Mouse (Mus musculus) subcutaneous adipose tissue, adult 2 months (tissue): ENCODE results near the gene Phox2a. TPM values are rescaled to one million over a fixed set of nuclear protein-coding genes. Genes with fewer than 3 reads are reported as not detected.

Experiments used
- polyA plus RNA-seq: library from polyadenylated mRNA; depleted of rRNA; stranded (reverse); fragments of >200 nt; gene quantifications from 2 replicates; pipeline ENCODE4 v1.2.3, GENCODE M21; 2012; ENCODE audit warnings: low replicate concordance; rRNA removed

The Phox2a gene
- 0.09 TPM in 1 of 2 replicates, not detected in the other for polyA plus RNA-seq

GRCm38 (mm10) chr7:101817861-101818401 lies at the start of gene Phox2a:
TSS of gene Phox2a (plus strand) at chr7:101818313.

DNA sequence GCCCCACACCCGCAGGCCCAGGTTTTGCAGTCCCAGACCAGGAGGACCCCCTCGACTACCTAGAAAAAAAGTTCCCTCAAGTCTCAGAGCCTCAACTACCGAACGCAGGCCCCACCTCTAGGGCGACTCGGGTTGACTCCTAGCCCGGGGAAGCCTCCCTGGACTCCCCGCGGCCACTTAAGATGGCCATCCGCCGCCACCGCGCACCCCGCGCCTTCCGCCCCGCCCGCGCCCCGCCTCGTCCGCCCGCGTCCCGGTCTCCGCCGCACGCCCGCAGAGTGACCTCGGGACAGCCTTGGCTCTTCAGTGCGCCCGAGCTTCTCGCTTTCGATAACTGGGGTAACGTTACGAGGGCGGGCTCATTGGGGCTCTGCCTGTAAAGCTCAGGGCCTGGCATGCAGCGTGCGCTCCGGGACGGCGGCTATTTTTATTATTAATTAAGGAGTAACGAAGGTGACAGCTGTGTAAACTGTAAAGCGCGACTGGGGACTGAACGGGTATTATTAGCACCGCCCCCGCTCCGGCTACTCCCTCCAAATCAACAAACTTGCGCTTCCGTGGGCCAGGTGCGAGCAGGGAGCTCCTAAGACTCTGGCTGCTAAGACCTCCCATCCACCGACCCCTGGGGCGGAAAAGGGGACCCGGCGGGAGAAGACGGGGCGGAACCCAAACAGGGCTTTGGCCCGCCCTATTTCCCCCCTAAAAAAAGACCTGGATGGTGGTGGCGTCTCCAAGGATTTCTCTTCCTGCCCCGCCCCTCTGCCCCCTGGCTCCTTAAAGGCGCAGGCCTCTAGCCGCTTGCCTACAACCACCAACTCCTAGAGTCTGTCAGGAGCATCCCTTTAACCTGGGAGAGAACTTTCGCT lies 19.7 kb downstream of the Phox2a start, which contains the start of gene Inppl1:
Inppl1 (minus strand) TSS at position 624 of the 866 bp plus-strand sequence.

DNA sequence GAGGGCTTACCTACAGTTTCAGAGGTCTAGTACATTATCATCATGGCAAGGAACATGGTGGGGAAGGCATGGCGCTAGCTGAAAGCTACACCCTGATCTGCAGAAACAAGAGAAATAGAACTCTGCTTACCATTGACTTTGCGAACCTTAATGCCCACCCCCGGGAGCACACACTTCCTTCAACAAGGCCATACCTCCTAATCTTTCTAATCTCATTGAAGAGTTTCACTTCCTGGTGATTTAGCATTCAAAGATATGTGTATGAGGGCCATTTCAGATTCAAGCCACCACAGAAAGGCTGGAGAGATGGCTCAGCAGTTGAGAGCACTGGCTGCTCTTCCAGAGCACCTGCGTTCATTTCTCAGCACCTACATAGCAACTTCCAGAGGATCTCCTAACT lies 39.0 kb downstream of the Phox2a start, which contains the start of gene Folr2:
Folr2 (minus strand) TSS at position 101 of the 400 bp plus-strand sequence.

GRCm38 (mm10) chr7:101863415-101863814 lies 45.3 kb downstream of the Phox2a start, which contains the start of gene Anapc15:
TSS of gene Anapc15 (plus strand) at chr7:101863715.

DNA sequence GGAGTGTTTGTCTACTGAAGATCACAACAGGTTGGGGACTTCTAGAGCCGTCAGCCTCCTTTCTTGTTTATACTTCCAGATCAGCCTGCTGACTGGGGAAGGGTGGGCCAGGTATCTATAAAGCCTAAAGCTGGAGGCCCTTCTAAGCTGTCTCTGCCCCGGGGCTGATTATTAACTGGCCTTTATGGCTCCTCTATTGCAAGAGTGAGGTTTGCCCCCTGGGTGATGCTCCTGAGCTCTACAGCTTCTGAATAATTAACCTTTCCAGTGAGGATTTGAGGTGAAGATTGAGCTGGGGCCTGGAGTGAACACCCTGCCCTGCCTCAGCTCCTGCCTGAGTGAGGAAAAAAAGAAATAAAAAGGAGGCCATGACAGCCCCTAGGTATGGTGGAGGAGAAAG lies 52.5 kb downstream of the Phox2a start, which contains the start of gene Folr1:
Folr1 (minus strand) TSS at position 160 of the 400 bp plus-strand sequence.

Other genes with a start within 250 kb of the Phox2a start
- 0.10 and 0.15 TPM in 2 replicates for gene Art2b, start 232.7 kb upstream of the Phox2a start, polyA plus RNA-seq
- 37.9 and 78.8 TPM in 2 replicates for gene Clpb, start 154.7 kb upstream of the Phox2a start, polyA plus RNA-seq
- 78.0 and 106 TPM in 2 replicates for gene Inppl1, start 19.9 kb downstream of the Phox2a start, polyA plus RNA-seq
- 103 and 151 TPM in 2 replicates for gene Folr2, start 38.9 kb downstream of the Phox2a start, polyA plus RNA-seq
- gene Anapc15, start 45.4 kb downstream of the Phox2a start, polyA plus RNA-seq = 56.2 and 63.2 TPM in 2 replicates
- 1.2 and 3.9 TPM in 2 replicates for gene Folr1, start 52.5 kb downstream of the Phox2a start, polyA plus RNA-seq
- 304 and 439 TPM in 2 replicates for gene Lamtor1, start 87.6 kb downstream of the Phox2a start, polyA plus RNA-seq
- gene Tomt, start 88.0 kb downstream of the Phox2a start, polyA plus RNA-seq = 0.46 and 2.9 TPM in 2 replicates
- gene Lrrc51, start 115.6 kb downstream of the Phox2a start, polyA plus RNA-seq = 21.2 and 32.2 TPM in 2 replicates
- 76.3 and 105 TPM in 2 replicates for gene Numa1, start 115.8 kb downstream of the Phox2a start, polyA plus RNA-seq
- gene Il18bp, start 200.4 kb downstream of the Phox2a start, polyA plus RNA-seq = 15.3 and 21.4 TPM in 2 replicates
- gene Rnf121, start 247.2 kb downstream of the Phox2a start, polyA plus RNA-seq = 40.8 and 63.7 TPM in 2 replicates
- gene Xndc1, start 247.2 kb downstream of the Phox2a start, polyA plus RNA-seq = 17.6 and 38.4 TPM in 2 replicates
- gene Xntrpc, start 247.4 kb downstream of the Phox2a start, polyA plus RNA-seq = 2.3 and 5.2 TPM in 2 replicates